Mouse (Mus musculus): Measurements from ENCODE around the gene Ddx41.
A peak's percentile ranks its signal among the peaks of the same experiment; 100 is the strongest.
"Not testable (repeated sequence)": the region's sequence is repeated elsewhere in the genome, so short reads cannot be mapped to it uniquely, and the experiment has no call there.

Ddx41 gene

DNA sequence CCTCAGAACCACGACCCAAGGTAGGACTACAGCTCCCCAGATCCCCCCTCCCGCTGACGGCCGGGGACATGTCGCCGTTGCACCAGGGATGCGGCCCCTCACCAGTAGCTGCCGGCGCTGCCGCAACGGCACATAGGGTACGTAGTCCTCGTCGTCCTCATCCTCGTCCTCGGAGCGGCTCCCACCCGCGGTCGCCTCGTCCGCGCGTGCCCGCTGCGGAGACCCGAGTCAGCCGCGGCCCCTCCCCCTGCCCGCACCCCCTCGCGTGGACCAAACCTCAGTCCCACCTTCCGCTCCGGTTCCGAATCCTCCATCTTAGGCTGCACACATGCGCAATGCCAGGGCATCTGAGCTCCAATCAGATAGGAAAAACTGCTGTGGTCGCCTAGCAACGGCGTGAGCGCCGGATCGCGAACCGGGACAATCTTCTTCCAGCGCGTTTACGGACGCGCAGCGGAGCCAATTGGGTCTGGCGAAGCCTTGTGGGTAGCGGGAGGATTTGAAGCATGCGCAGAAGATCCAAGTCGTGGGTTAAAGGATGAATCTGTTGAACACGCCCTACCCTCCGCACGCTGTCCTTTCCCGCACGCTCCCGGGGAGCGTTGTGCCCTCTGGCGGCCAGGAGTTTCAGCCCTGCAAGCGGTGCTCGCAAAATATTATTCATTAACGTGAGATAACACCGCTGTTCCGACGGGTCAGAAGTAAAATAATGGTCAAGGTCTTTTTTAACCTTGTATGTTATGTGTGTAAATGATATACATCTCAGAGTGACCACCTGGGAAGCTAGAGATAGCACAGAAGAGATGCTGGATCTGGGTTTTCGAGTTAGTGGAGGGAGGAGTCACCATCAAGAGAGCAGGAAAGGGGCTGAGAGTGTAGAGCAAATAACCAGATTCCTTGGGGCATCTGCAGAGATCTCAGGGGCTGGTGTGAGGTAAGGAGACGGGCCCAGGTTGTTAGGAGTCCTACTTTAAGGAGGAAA, at the start of gene Ddx41:
Ddx41 (minus strand) TSS at position 465 of the 982 bp plus-strand sequence.
- DNase-seq (ENCODE audit: low read depth): peak; percentile 99

DNA sequence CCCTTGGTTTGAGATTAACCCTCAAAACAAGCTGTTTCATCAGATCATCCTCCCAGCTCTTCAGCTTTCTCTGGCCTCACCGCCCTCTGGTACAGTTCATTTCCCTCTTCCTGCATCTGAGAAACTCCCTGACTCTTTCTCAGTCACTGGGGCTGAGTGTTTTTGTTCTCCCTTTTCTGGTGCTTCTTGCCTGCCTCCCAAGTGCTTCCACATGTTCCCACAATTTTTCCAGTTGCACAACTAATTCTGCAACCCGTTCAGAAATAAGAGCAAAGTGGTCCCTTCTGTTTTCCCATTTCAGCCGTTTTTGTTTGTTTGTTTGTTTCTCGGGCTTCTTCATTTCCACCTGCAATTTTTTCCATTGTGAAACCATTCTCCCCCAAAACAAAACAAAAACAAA, 41.6 kb upstream of the Ddx41 start:
- no peak for DNase-seq (ENCODE audit: low read depth)

DNA sequence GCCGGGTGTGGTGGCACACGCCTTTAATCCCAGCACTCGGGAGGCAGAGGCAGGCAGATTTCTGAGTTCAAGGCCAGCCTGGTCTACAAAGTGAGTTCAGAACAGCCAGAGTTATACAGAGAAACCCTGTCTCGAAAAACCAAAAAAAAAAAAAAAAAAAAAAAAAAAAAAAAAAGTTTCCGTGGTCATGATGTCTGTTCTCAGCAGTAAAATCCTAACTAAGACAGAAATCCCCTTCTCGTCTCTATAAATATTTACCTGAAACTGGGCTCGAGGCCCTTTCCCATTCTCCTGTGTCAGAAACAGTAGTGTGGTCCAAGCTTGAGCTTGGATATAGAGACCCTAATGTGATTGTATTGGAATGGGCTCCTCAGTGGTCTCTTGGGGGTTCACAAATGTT, 40.4 kb upstream of the Ddx41 start:
- DNase-seq (ENCODE audit: low read depth): not testable (repeated sequence)

DNA sequence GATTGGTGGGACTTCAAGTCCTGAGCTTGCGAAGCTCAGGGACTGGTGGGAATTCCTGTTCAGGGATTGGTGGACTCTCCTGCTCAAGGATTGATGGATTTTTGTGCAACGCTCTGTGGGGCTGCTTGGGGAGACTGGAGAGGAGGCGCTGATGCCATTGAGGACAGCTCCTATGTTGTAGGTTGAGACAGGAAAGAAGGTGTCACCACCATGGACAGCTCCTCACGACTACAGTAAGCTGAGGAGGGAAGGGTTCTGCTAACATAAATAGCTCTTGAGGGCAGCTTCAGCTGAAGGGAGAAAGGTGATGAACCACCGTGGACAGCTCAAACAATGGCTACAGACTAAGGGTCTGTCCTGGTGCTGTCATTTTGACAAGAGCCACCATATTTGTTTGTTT, 39.5 kb upstream of the Ddx41 start:
- DNase-seq (ENCODE audit: low read depth): no peak

DNA sequence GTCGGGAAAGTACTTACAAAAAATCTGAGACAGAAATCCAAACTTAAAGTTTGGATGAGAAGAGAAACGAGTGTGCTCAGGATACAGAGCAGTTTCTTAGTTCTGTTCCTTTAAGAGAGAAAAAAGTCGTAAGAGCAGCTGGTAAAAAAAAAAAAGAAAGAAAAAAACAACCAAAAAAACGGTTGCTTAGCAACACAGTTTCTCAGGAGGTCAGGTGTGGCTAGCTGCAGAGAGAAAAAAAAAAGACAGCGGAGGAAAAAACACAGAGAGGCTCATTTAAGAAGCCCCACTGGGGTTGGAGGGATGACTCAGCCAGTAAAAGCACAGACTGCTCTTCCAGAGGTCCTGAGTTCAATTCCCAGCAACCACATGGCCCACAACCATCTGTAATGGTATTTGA, 37.9 kb upstream of the Ddx41 start:
- DNase-seq (ENCODE audit: low read depth): no peak

DNA sequence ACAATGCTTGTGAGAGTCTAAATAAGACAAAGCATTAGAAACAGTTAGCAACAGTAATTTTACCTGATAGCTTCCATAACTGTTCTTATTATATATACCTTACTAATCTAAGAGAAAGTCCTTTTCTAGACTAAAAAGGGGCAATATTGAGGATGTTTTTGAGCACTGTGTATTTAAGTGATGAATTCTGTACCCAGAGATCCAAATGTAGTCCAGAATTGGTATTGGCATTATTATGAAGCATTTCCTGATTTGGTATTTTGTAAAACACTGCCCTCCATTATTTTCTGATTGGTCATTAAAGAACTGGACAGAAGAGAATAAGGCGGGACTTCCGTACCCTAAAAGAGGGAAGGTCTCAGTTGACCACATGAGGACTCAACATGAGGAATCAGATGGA, 37.0 kb upstream of the Ddx41 start, which contains the start of gene Tmed9:
Tmed9 (plus strand) TSS at position 301 of the 400 bp plus-strand sequence.
- DNase-seq (ENCODE audit: low read depth): no peak

DNA sequence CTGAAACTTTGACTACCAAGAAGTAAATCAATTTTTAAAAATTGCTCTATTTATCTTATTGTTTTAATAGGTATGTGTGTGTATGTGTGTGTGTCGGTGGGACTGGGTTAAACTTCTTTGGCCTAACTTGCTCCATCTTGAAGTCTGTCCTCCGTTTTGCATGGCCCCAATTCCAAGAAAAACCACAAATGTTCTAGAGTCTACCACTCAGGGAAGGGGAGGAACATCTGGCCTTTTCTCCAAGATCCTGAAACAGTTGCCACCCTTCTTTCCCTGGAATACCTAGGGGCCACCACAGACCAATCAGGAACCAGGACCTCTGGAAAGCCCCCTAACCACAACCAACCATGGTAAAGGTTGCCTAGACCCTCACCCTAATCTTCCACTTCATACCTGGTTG, 35.5 kb upstream of the Ddx41 start:
- DNase-seq (ENCODE audit: low read depth): peak; percentile 65

DNA sequence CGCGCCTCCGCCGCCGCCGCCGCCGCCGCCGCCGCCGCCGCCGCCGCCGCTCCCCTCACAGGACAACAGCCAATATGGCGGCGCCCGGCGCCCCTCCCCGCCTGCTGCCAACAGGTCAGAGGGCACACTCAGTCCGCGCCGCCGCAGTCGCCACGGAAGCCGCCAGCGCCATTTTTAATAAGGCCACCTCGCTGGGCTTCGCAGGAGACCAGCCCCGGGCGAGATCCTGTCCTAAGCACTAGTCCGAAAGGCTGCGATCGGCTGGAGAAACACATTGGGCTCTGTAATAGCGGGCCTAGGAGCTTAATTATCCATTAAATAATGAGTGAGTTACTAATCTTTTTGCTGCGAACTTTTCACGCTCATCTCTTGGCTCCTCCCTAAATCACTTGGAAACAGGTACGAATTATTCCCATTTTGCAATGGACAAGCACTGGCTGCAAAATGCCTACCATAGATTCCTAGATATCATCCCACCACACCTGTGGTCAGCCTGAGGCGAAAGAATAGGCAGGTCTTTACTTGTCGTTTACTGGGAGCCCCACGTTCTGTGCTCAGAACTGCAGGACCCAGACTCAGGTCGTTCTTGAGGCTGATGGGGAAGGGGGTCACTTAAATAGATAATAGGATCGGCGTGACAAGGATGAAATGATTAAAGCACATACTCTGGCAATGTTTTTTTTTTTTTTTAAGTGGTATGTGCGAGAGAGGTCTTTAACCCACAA, 34.7 kb upstream of the Ddx41 start, which contains the start of gene Fam193b:
Fam193b (minus strand) TSS at position 94 of the 725 bp plus-strand sequence.
- peak; percentile 85 for DNase-seq (ENCODE audit: low read depth)

DNA sequence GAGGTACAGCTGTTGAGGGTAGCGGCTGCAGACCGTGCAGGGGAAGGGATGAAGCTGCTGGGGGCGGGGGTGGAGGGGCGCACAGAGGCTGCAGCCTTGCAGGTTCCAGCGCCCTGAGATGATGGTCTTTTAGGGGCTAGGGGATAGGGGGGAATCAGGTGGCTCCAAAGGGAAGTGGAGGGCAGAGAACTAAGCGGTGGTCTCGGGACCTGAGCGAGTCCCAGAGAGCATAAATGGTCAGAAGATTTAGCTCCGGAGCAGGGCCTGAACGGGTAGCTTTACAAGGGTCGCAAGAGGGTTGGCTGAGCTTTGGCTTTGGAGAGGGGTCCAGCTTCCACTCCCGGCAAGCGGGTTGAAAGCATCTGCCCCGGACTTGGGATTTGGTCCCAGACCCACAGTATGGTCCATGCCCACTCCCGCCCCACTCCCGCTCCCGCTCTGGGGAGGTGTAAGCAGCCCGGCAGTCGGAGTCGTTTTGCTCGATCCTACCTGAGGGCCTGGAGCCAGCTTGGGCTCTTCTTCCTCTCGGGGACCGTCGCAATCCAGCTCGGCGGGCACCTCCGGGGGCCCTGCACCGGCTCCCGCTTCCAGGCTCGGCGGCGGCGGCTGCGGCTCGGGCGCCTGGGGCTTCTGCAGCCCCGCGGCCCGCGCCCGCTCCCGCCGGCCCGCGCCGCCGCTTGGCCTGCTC, 34.0 kb upstream of the Ddx41 start:
- no peak for DNase-seq (ENCODE audit: low read depth)

DNA sequence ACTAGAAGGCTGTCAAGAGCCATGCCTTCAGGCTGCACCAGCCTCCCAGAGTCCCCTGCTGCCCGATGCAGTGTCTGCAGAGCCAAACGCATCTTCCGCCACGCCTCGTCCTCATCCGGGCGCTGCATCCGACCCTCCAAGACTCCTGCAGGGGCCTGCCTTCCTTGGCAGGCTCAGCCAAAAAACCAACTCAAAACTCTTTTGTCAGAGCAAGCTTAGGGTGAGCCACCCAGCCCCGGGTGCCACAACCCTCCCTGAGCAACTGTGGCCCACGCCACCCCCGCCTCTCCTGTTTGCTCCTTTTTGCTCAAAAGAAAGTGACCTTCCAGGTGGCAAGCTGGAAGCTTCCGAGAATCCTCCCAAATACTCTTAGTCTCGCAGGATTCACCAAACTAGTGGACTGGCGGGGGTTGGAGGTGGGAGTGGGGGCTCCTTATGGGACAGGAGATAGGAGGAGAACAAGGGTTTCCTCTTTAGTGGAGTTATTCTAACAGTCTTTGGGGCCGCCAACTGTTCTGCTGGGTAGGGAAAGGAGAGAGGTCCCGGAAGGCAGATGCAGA, 33.3 kb upstream of the Ddx41 start:
- no peak for DNase-seq (ENCODE audit: low read depth)

DNA sequence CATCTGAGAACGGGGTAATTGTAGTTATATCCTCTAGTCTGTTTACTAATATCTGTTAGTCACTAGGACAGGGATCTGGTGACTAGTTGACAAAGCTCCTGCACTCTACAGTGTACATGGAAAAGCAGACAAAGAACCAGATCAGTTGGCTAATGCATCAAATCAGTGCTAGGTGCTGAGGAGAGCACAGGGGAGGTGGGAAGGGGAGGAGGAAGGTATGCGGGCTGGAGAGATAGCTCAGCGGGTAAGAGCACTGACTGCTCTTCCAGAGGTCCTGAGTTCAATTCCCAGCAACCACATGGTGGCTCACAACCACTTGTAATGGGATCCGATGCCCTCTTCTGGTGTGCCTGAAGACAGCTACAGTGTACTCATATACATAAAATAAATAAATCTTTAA, 32.1 kb upstream of the Ddx41 start:
- DNase-seq (ENCODE audit: low read depth): not testable (repeated sequence)

DNA sequence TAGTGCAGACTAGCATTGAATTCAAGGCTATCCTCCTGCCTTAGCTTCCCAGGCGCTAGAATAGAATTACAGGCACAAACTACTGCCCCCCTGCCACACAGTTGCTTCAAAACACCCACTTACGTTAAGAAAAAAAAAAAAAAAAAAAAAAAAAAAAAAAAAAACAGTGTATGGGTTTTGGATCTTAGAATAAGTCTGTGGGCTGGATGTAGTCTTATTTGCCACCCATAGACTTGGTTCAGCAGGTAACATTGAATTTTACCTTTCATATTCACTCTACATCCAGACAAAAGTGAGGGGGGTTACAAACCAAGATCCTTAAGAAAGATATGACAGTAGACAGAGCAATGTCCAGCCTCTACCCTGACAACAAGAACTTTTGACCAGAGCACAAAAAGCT, 31.5 kb upstream of the Ddx41 start:
- no peak for DNase-seq (ENCODE audit: low read depth)

DNA sequence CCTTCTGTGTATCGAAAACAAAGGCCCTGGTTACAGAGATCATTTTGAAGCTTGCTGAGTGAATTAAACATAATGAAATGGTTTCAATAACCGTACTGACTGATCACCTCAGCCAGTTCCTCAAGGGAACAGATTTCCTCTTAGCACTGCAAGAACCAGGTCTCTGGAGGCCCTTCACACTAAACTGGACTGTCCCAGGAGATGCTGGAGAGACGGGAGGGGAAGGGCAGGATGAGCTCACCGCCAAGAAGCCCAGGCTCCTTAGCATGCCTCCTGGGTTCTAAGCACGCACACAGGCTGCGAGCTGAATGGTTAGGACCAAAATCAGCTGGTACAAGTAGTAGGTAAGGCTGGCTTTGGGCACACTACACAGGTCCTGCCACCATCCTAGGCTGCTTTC, 30.5 kb upstream of the Ddx41 start:
- DNase-seq (ENCODE audit: low read depth): no peak

DNA sequence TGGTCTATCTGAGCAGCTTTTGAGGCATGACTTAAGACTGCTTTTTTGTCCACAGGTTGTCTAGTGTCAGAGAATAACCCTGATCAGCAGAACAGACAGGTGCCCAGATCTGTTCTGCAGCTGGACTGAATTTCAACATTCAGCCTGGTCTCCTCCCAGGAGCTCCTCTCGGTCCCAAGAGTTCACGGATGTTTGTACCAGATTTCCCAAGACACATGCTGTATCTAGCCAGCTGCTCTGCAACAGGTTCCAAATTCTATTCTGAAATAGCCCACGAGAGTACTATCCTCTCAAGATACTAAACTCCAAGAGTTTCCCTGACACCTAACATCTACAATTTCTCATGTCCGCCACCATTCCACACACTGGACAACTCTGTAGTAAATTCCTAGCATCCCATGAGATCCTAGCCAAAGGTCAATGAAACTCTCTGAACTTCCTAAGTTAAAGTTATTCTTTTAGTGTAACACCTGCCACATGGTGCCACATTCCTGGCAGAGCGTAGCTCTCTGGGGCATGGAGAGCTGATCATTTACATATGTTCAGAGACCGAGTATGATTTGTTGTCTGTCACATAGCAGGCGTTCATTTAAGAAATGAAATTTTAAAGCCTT, 26.9 kb upstream of the Ddx41 start:
- no peak for DNase-seq (ENCODE audit: low read depth)

DNA sequence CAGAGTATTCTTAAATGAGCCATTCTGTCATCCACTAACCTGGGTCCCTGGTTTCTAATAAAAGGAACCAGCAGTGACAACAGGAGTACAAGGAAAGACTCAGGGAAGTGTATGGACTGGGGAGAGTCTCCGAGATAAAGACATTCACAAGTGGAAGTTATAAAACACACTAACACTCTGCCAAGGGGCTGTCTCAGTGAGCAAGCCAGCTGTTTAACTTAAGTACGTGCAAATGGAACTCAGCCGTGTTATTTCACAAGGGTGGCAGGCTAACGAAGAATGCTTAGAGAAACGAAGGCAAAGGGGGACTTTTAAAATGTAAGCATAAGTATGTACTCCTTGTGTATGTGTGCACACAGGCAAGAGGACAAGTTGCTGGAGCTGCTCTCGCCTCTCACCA, 21.0 kb upstream of the Ddx41 start:
- DNase-seq (ENCODE audit: low read depth): no peak

DNA sequence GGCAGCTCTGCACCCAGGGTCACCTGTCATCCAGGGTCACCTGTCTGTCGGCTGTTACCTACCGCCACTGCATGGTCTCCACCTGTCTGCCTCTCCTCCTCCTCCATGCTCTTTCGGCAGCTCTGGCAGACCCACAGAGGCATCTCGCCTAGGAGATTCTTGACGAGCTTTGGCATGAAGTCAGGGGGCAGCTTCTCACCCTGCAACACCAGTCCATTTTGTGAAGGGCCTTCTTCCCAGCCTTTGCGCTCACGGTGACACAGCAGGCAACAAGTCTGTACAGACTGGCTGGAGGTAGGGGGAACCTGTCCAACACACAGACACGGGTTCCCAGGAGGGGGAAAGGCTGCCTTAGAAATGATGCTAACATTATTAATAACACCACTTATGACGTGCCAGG, 19.5 kb upstream of the Ddx41 start:
- no peak for DNase-seq (ENCODE audit: low read depth)

DNA sequence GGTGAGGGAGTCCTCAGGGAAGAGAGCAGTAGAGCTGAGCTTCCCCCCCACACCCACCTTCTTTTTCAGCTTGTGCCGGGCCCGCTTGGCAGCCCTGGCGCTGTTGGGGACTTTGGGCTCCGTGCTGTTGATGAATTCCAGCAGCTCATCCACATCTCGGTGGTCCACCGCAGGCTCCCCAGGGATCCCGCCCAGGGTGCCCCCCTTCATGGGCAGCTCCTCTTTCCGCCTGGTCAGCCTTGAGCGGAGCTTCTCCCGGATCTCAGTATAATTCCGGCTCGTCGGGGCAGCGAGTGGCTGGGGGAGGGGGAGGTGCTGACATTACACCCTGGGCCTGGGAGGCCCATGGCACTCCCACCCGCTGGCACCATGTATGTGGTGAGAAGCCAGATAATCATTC, 12.6 kb upstream of the Ddx41 start:
- no peak for DNase-seq (ENCODE audit: low read depth)

DNA sequence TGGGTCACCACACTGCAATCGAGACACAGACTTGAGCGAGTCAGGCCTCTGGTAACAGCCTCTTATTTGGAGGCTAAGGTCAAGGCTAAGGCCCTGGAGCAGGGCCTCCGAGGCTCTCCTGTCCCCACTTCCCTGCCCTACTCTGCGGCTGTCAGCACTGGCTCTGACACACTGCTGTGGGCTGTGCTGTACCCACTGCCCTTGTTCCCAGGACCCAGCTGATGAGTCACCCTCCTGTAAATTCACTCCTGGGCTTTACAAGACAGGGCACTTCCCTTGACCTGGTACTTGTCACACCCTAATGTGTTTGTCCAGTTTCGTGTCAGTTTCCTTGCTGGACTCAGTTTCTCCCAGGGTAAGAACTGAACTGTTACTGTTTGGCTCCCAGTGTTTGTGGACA, 12.0 kb upstream of the Ddx41 start:
- DNase-seq (ENCODE audit: low read depth): no peak

DNA sequence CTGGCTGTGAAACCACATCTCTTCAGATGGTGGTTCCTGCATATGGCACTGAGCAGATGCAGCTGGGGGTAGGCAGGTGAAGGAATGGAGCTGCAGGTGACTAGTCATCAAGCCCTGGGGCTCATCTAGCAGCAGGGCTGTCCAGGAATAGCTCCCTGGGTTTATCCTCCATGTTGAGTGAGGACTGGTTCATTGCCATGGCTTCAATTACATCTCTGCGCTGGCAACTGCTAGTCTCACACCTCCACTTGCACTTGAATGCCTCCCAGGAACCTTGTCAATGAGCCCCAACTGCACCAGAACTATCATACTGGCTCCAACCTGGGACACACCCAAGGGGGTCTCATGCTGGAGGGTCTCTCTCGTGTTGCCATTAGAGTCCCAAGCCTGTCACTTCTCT, 11.5 kb upstream of the Ddx41 start:
- no peak for DNase-seq (ENCODE audit: low read depth)

DNA sequence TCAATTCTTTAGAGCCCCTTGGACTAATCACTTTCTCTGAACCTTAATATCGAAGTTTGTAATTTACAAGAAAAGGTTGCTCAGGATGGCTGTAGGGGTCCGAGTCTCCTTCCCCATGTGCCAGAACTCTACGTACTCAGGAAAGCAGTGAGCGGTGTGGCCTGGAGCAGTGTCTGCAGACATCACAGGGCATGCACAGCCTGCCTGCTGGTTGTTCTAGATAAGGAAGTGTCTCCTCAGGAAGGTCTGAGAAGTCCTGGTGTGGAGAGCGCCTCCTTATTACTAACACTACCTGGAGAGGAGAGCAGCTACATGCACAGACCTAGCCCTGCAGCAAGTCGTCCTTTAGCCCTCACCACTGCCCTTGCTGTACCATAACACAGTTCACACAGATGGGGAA, 8.3 kb upstream of the Ddx41 start:
- DNase-seq (ENCODE audit: low read depth): peak; percentile 51

DNA sequence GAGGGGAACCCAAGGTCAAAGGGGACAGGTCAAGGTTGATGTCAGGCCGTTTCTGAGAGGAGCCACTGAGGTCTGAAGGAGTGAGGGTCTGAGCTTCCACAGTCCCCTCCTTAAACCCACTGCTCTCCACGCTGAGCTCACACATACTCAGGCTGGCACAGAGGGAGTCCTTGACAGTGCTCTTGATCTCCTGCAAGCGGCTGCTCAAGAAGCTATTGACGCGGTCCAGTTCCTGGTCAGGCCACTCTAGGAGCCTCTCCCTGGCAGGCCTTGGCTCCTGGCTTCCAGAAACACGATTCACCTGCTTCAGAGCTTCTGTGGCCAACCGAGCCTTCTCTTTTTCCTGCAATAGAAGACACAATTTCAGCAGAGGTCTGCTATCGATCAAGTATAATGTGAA, 7.0 kb upstream of the Ddx41 start:
- no peak for DNase-seq (ENCODE audit: low read depth)

DNA sequence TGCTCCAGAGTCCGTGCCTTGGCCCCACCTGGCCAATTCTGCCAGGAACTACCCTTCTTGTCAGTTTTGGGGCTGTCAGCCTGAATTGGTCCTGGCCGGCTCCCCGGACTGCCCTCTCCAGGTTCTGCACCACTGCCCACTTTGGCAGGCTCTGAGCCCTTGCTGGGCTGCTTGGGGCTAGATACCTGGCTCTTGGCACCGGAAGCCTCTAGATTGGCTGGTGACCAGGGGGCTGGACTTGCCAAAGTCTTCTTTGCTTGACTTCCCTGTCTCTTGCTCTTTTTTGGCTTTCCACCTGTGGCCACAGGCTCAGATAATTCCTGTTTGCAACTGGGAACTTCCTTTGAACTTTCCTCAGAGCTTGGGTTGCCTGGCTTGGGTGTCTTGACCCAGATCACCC, 6.4 kb upstream of the Ddx41 start:
- DNase-seq (ENCODE audit: low read depth): no peak
